Mouse (Mus musculus) lung, embryonic 14.5 days (tissue): ENCODE measurements around the gene Slc35b1. TPM values are rescaled to one million over a fixed set of nuclear protein-coding genes. Genes with fewer than 3 reads are reported as not detected.

Experiments used
- ATAC-seq: fragments of 200-750 bp; cut with Nextera tagmentation; 2 replicates; pipeline ENCODE4 v1.8.0; 2017; ENCODE audit warnings: mild to moderate bottlenecking, moderate TSS enrichment, moderate library complexity; ENCODE audit not compliant: insufficient read depth
- DNase-seq: peaks from one replicate; pipeline ENCODE4 v3.0.0-alpha.2; 2015
- H3K27ac ChIP-seq: fragments of 300-500 bp; sonication (generic); 2 replicates; pipeline ENCODE4 v1.5.1; 2014; ENCODE audit warnings: low read depth, mild to moderate bottlenecking, moderate library complexity
- H3K27me3 ChIP-seq: fragments of 300-500 bp; sonication (generic); 2 replicates; pipeline ENCODE4 v1.6.1; 2014; ENCODE audit warnings: low read length, control low read depth; ENCODE audit not compliant: insufficient read depth
- H3K36me3 ChIP-seq: fragments of 300-500 bp; sonication (generic); 2 replicates; pipeline ENCODE4 v1.6.1; 2014; ENCODE audit warnings: control low read depth; ENCODE audit not compliant: insufficient read depth
- H3K4me1 ChIP-seq: fragments of 300-500 bp; sonication (generic); 2 replicates; pipeline ENCODE4 v1.6.1; 2014; ENCODE audit warnings: antibody characterized with exemption, control low read depth; ENCODE audit not compliant: insufficient read depth
- H3K4me2 ChIP-seq: fragments of 300-500 bp; sonication (generic); 2 replicates; pipeline ENCODE4 v1.6.1; 2014; ENCODE audit warnings: mild to moderate bottlenecking
- H3K4me3 ChIP-seq: fragments of 300-500 bp; sonication (generic); 2 replicates; pipeline ENCODE4 v1.5.1; 2014; ENCODE audit warnings: low read depth, low read length
- H3K9ac ChIP-seq: fragments of 300-500 bp; sonication (generic); 2 replicates; pipeline ENCODE4 v1.6.1; 2014
- H3K9me3 ChIP-seq: fragments of 300-500 bp; sonication (generic); 2 replicates; pipeline ENCODE4 v1.6.1; 2016; ENCODE audit warnings: low read depth, low read length, control low read depth
- CTCF ChIP-seq: IDR thresholded peaks from 2 replicates; pipeline ENCODE4 v1.5.1; 2016; ENCODE audit warnings: antibody characterized with exemption, low read depth
- WGBS: fragments of 180-500 bp; shearing (Covaris S2); extraction: QIAGEN DNeasy Blood & Tissue Kit; methylation state at CpG from one replicate; pipeline ENCODE4 v1.1.7; 2014; 5-methylcytosine and 5-hydroxymethylcytosine counted together
- polyA plus RNA-seq: library from polyadenylated mRNA; unstranded; fragments of >200 nt; fragmentation: Nextera tagmentation; extraction: Ambion mirVana; gene quantifications from 2 replicates; pipeline ENCODE4 v1.2.1, GENCODE M21; 2014

The Slc35b1 gene
- polyA plus RNA-seq, 1 experiment from 2014 or later, result 104 TPM

DNA sequence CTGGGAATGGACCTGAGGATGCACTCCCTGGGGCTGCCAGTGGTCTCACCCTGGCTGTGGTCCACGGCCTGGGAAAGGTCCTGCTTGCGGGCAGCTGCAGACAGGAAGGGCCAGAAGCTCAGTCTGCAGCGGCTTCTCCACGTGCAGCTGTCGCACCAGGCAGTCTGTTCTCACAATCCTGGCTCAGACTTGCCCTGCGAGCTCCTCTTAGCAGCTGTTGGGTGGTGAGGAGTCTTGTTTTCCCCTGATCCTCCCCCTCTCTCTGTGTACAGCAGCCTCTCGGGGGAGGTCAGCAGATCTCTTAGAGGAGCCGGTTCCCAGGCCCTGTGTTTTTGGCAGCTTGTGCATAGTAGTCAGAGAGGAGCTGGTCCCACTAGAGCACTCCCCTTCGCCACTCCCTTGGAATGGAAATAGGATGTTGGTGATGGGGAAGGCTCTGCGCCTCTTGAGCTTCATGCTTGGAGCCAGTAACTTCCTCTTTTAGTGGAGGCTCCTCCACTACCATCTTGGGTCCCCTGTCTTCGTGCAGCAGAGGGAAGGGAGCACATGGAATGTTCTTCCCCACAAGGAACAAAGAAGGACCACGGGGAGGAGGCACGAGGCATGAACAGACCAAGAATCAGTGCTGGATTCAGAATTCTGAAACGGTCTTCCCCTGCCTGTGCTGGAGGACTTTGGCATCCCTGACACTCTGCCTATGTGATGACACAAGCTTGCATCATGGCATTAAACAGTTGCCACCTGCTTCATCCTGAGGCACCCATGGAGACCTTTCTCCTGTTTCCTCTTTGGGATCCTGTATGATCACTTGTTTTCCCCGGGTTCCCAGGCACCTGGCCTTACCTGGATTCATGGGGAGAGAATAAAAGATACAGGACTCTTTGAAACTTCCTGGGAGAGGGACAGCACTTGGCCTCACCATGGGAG, 14.3 kb upstream of the Slc35b1 start:
- 54% methylated on average over 15 of the region's 15 CpGs for WGBS
- H3K9ac ChIP-seq, result no peak overlapping the region
- H3K27me3 ChIP-seq, result no peaks in the 10 kb centered on the region
- H3K9me3 ChIP-seq, result no peaks in the 10 kb centered on the region
- no peak overlapping the region for H3K4me2 ChIP-seq
- no peak overlapping the region for H3K4me3 ChIP-seq
- no peak for TF ChIP-seq CTCF
- peak; percentile 66 for DNase-seq
- H3K27ac ChIP-seq, result 0 out of 2 replicates have a peak overlapping the region, but pooled peaks have one; percentile 27
- peaks cover 27% of the 10 kb centered on the region; the same call in 1 of the 2 replicates for H3K36me3 ChIP-seq
- peak; percentile 67 for ATAC-seq
- no peaks in the 10 kb centered on the region for H3K4me1 ChIP-seq

DNA sequence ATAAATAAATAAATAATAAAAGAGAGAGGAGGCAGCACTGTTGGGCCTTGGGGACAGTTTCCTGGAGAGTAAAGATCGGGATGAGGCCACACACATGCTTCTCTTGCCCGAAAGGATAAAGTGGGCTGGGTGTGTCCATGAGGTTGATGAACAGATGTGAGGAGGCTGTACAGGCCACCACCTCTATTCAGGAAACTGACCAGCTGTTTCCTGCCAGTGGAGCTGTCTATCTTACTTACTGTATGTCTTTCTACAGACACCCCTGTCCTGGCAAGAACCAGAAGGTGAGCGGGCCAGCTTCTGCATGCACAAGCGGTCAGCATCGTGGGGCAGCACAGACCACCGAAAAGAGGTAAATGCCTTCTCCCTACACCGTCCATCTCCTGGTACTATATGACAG, 13.3 kb upstream of the Slc35b1 start:
- no peak overlapping the region for H3K27ac ChIP-seq
- H3K4me1 ChIP-seq, result no peaks in the 10 kb centered on the region
- no peak for ATAC-seq
- H3K9ac ChIP-seq, result no peak overlapping the region
- H3K27me3 ChIP-seq, result no peaks in the 10 kb centered on the region
- H3K9me3 ChIP-seq, result no peaks in the 10 kb centered on the region
- H3K4me3 ChIP-seq, result no peak overlapping the region
- no peak for DNase-seq
- H3K36me3 ChIP-seq, result peaks cover 36% of the 10 kb centered on the region; the same call in 1 of the 2 replicates
- 85% methylated on average over 7 of the region's 7 CpGs for WGBS
- H3K4me2 ChIP-seq, result no peak overlapping the region
- no peak for TF ChIP-seq CTCF

DNA sequence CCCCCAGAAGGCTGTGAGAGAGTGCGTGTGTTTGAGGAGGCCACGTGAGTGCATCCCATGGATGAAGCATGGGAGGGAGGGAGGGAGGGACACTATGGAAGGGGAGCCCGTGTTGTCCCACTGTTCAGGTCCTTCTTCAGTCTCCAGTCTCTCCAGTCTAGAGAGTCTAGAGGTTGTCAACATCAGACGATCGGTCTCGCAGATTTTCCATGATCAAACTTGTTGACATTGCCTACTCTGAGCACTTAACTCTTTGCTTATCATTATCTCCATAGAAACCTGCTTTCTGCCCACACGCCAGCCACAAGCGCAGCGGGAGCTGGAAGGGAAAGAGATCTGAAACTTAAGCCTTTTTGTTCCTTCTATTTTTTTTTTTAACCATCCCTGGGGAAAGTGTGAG, 5.6 kb upstream of the Slc35b1 start:
- H3K4me1 ChIP-seq, result no peaks in the 10 kb centered on the region
- H3K27ac ChIP-seq, result no peak overlapping the region
- H3K4me2 ChIP-seq, result no peak overlapping the region
- H3K27me3 ChIP-seq, result no peaks in the 10 kb centered on the region
- DNase-seq, result peak; percentile 23
- H3K9ac ChIP-seq, result no peak overlapping the region
- no peak overlapping the region for H3K4me3 ChIP-seq
- no peaks in the 10 kb centered on the region for H3K9me3 ChIP-seq
- H3K36me3 ChIP-seq, result peaks cover 63% of the 10 kb centered on the region
- no peak for ATAC-seq
- TF ChIP-seq CTCF, result no peak
- WGBS, result 59% methylated on average over 9 of the region's 9 CpGs

DNA sequence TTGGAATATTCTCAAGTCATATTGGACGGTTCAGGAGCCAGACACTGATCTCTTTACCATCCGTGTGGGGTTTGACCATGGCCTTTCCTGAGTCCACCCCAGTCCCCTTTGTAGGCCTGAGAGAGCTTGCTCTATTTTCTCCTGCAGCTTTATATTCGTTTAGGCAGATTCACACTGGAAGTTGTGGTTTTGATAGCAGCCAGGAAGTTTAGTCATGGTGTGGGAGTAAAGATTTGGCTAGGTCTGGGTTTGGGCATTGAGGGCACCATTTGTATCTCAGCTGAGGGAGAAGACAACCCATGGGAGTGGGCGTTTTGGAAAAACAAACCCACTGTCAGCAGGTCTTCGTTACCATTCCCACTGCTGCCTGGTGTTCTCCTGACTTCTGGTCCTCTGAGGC, 4.9 kb upstream of the Slc35b1 start:
- TF ChIP-seq CTCF, result no peak
- Histone ChIP-seq H3K4me2 (no peak overlapping the region), H3K27me3 (no peaks in the 10 kb centered on the region), H3K36me3 (peaks cover 60% of the 10 kb centered on the region), H3K27ac (no peak overlapping the region), H3K9ac (no peak overlapping the region), H3K4me3 (no peak overlapping the region), H3K9me3 (no peaks in the 10 kb centered on the region), H3K4me1 (no peaks in the 10 kb centered on the region)
- 68% methylated on average over 5 of the region's 5 CpGs for WGBS
- DNase-seq (no peak), ATAC-seq (no peak)

- no peak overlapping the region for H3K27ac ChIP-seq
- H3K4me3 ChIP-seq, result no peak overlapping the region
- no peaks in the 10 kb centered on the region for H3K9me3 ChIP-seq
- H3K36me3 ChIP-seq, result peaks cover 48% of the 10 kb centered on the region
- H3K9ac ChIP-seq, result no peak overlapping the region
- no peak for DNase-seq
- no peaks in the 10 kb centered on the region for H3K27me3 ChIP-seq
- no peak for ATAC-seq
- 92% methylated on average over 7 of the region's 7 CpGs for WGBS
- H3K4me1 ChIP-seq, result peaks cover 3% of the 10 kb centered on the region; the same call in 1 of the 2 replicates
- no peak for TF ChIP-seq CTCF
- no peak overlapping the region for H3K4me2 ChIP-seq
Observed at GRCm38 (mm10) chr11:95380711-95381110, 3.8 kb upstream of the Slc35b1 start.

DNA sequence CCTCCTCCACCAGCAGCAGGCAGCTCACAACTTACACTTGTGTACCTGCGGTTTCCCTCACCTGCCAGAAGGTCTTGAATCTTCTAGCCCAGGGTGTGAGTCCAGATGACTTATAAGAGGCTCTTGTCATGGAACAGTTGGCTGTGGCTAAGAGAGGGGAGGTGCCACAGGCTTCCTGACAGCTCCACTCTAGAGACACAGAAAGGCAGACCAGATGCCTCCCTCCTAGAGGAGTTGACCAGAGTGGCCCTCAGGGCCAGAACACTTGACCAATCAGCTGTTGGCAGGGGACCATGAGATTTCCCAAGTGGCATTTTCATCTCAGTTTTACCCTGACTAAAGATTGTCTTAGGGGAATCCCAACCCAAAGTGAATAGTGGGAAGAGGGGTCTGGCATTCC, 3.3 kb upstream of the Slc35b1 start:
- H3K4me1 ChIP-seq, result peaks cover 5% of the 10 kb centered on the region; the same call in 1 of the 2 replicates
- 92% methylated on average over 1 of the region's 1 CpGs for WGBS
- DNase-seq, result no peak
- no peak for ATAC-seq
- no peak overlapping the region for H3K4me3 ChIP-seq
- H3K9me3 ChIP-seq, result no peaks in the 10 kb centered on the region
- peaks cover 44% of the 10 kb centered on the region for H3K36me3 ChIP-seq
- no peak overlapping the region for H3K27ac ChIP-seq
- no peak overlapping the region for H3K9ac ChIP-seq
- H3K27me3 ChIP-seq, result no peaks in the 10 kb centered on the region
- TF ChIP-seq CTCF, result no peak
- H3K4me2 ChIP-seq, result no peak overlapping the region

GRCm38 (mm10) chr11:95383331-95383986, 1.0 kb upstream of the Slc35b1 start:
- 88% methylated on average over 5 of the region's 5 CpGs for WGBS
- no peak for TF ChIP-seq CTCF
- no peaks in the 10 kb centered on the region for H3K9me3 ChIP-seq

More at GRCm38 (mm10) chr11:95383331-95383986, 1.0 kb upstream of the Slc35b1 start:
- Histone ChIP-seq H3K36me3 (peaks cover 45% of the 10 kb centered on the region), H3K27me3 (no peaks in the 10 kb centered on the region), H3K4me2 (no peak overlapping the region), H3K4me1 (peaks cover 5% of the 10 kb centered on the region; the same call in 1 of the 2 replicates), H3K4me3 (no peak overlapping the region), H3K9ac (no peak overlapping the region), H3K27ac (no peak overlapping the region)
- ATAC-seq (no peak), DNase-seq (no peak)
